9 mouse cellular contexts compared by ENCODE assay signal in the genomic region with DNA sequence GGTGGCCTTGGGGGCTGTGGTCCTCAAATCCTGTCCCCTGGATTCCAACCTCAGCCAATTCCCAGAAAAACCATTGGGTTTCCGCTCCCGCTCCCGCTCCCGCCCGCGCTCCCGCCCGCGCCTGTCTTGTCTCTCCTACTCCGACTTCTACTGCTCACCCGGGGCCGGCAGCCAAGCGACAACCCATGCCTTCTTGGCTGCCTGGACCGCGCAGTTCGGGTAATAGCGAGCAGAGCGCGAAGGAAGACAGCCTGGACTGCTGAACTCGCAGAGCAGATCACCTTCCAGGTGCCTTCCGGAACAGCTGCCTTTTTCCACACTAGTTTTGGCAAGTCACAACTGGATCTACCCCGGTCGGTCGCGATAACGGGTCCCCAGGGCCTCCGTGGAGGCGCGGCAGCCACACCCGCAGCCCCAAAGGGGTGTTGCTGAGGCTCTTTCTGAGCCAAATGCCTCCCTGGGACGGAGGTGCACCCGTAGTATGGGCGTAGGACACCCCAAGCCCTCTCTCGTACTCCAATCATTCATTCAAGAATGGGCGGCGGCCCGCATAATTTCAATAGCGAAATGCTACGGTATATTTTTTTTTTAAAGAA. TPM values are rescaled to one million over a fixed set of nuclear protein-coding genes. Genes with fewer than 3 reads are reported as not detected.
DNase-seq lines count a peak whose midpoint lies in the region; ATAC-seq and TF ChIP-seq lines count a peak whose summit lies in the region.
"Had no signal": no experiment of that assay in that cellular context is flagged by ENCODE, and none has a peak within 500 bp of the region (broad histone marks: within the 10 kb centered on the region; RNA-seq: fewer than 3 reads in every experiment).

No protein-coding gene starts in this region.

- H3K9ac ChIP-seq in midbrain, embryonic 15.5 days: no peak overlapping the region
- H3K9ac ChIP-seq in hindbrain, postnatal 0 days (replicated peaks; ENCODE audit: low read length): no peak overlapping the region

- H3K4me2 ChIP-seq in midbrain, embryonic 15.5 days: no peak overlapping the region
- peak overlapping the region; percentile 8; the same call in 1 of the 2 replicates for H3K4me2 ChIP-seq in hindbrain, postnatal 0 days (ENCODE audit: low read depth, low read length)

- no peaks in the 10 kb centered on the region for H3K36me3 ChIP-seq in midbrain, embryonic 10.5 days
- no peaks in the 10 kb centered on the region for H3K36me3 ChIP-seq in midbrain, embryonic 15.5 days (replicated peaks)
- H3K36me3 ChIP-seq in hindbrain, postnatal 0 days (ENCODE audit: insufficient read depth, low read length): no peaks in the 10 kb centered on the region

- 3% methylated on average over 39 of the region's 39 CpGs for WGBS in midbrain, embryonic 10.5 days
- 4% methylated on average over 39 of the region's 39 CpGs for WGBS in midbrain, embryonic 15.5 days
- WGBS in hindbrain, postnatal 0 days: 3% methylated on average over 39 of the region's 39 CpGs

- H3K4me1 ChIP-seq in midbrain, embryonic 10.5 days: peaks cover 44% of the 10 kb centered on the region
- peaks cover 21% of the 10 kb centered on the region for H3K4me1 ChIP-seq in midbrain, embryonic 15.5 days
- peaks cover 8% of the 10 kb centered on the region for H3K4me1 ChIP-seq in hindbrain, postnatal 0 days (ENCODE audit: insufficient read depth, low read length)

- H3K4me3 ChIP-seq in midbrain, embryonic 10.5 days: peak overlapping the region; percentile 26
- no peak overlapping the region for H3K4me3 ChIP-seq in midbrain, embryonic 15.5 days
- peak overlapping the region; percentile 16; the same call in 1 of the 2 replicates for H3K4me3 ChIP-seq in hindbrain, postnatal 0 days (ENCODE audit: low read length)
- H3K4me3 ChIP-seq: myocyte had no signal

- H3K27me3 ChIP-seq in midbrain, embryonic 10.5 days (ENCODE audit: low read depth, poor library complexity, severe bottlenecking): peaks cover 100% of the 10 kb centered on the region
- H3K27me3 ChIP-seq in midbrain, embryonic 15.5 days (replicated peaks): peaks cover 98% of the 10 kb centered on the region
- peaks cover 80% of the 10 kb centered on the region for H3K27me3 ChIP-seq in hindbrain, postnatal 0 days (ENCODE audit: insufficient read depth, low read length)

- H3K27ac ChIP-seq in midbrain, embryonic 10.5 days (replicated peaks): no peak overlapping the region
- no peak overlapping the region for H3K27ac ChIP-seq in midbrain, embryonic 15.5 days
- no peak overlapping the region for H3K27ac ChIP-seq in hindbrain, postnatal 0 days

- DNase-seq in adrenal gland, postnatal 10 days: peak; percentile 52
- no peak for DNase-seq in adrenal gland, adult 8-10 months
- peak; percentile 66 for DNase-seq in midbrain, embryonic 10.5 days (ENCODE audit: low spot score)
- DNase-seq in hindbrain, postnatal 0 days (ENCODE audit: low spot score): peak; percentile 29
- DNase-seq in lung, postnatal 4 days: peak; percentile 31 to 57
- DNase-seq in layer of hippocampus, postnatal 10 days (ENCODE audit: low spot score in 2 of 2): no peak

- ATAC-seq in midbrain, embryonic 15.5 days (replicated peaks): no peak
- ATAC-seq in hindbrain, postnatal 0 days: no peak
- no peak for ATAC-seq in CD4-positive, CD25-positive, alpha-beta regulatory T cell, adult 4 months

- no peaks in the 10 kb centered on the region for H3K9me3 ChIP-seq in midbrain, embryonic 10.5 days (replicated peaks)
- H3K9me3 ChIP-seq in midbrain, embryonic 15.5 days: no peaks in the 10 kb centered on the region
- no peaks in the 10 kb centered on the region for H3K9me3 ChIP-seq in hindbrain, postnatal 0 days (ENCODE audit: low read length)

- TF ChIP-seq CTCF in hindbrain, postnatal 0 days (IDR thresholded peaks at IDR 0.05; ENCODE audit: low read depth): no peak

RNA-seq across cellular contexts. Expression of a gene that starts 3.0 kb away (rescaled TPM):
- total RNA-seq in adrenal gland, postnatal 10 days (2021): under 1 TPM in 1 of 2 experiments, not detected in 1; 0.18 TPM
- under 1 TPM in 2 of 4 experiments, not detected in 2; 0.28 to 0.32 TPM for total RNA-seq in adrenal gland, adult 8-10 months (2022)
- 0.10 and 0.15 TPM in 2 replicates for polyA plus RNA-seq in midbrain, embryonic 10.5 days (2016; fragmentation: Nextera tagmentation; extraction: Ambion mirVana)
- not detected in 2 replicates for polyA plus RNA-seq in midbrain, embryonic 15.5 days (2015; fragmentation: Nextera tagmentation; extraction: Ambion mirVana)
- total RNA-seq in hindbrain, postnatal 0 days (2014; rRNA removed): 0.52 and 0.68 TPM in 2 replicates
- 0.29 and 0.43 TPM in 2 replicates for polyA plus RNA-seq in hindbrain, postnatal 0 days (2015; fragmentation: Nextera tagmentation; extraction: Ambion mirVana)
- not detected for polyA plus RNA-seq in CD4-positive, CD25-positive, alpha-beta regulatory T cell, adult 4 months (2017; shearing (Covaris generic))
- under 1 TPM in 1 of 2 experiments, not detected in 1; 0.23 TPM for total RNA-seq in layer of hippocampus, postnatal 10 days (2021)

RNA-seq across cellular contexts. Expression of a gene that starts 23.2 kb away (rescaled TPM):
- total RNA-seq in adrenal gland, postnatal 10 days (2021): under 1 TPM in 1 of 2 experiments, not detected in 1; 0.60 TPM
- not detected for total RNA-seq in adrenal gland, adult 8-10 months (2022)
- 0.89 and 1.3 TPM in 2 replicates for polyA plus RNA-seq in midbrain, embryonic 10.5 days (2016; fragmentation: Nextera tagmentation; extraction: Ambion mirVana)
- 0.17 and 0.20 TPM in 2 replicates for polyA plus RNA-seq in midbrain, embryonic 15.5 days (2015; fragmentation: Nextera tagmentation; extraction: Ambion mirVana)
- total RNA-seq in hindbrain, postnatal 0 days (2014; rRNA removed): 0.18 and 0.37 TPM in 2 replicates
- 0.23 and 0.28 TPM in 2 replicates for polyA plus RNA-seq in hindbrain, postnatal 0 days (2015; fragmentation: Nextera tagmentation; extraction: Ambion mirVana)
- under 1 TPM in 1 of 2 experiments, not detected in 1; 0.20 TPM for polyA plus RNA-seq in CD4-positive, CD25-positive, alpha-beta regulatory T cell, adult 4 months (2017; shearing (Covaris generic))
- not detected for total RNA-seq in layer of hippocampus, postnatal 10 days (2021)

Comparison
In these comparisons a context has a peak if more than half of its experiments do, and no peak if none do; other contexts are left out.
1. DNase-seq: peak in adrenal gland, postnatal 10 days (single experiment), midbrain, embryonic 10.5 days (single experiment), hindbrain, postnatal 0 days (single experiment) and lung, postnatal 4 days (2 of 2); none in adrenal gland, adult 8-10 months (single experiment) and layer of hippocampus, postnatal 10 days (0 of 2).